In genomic region chr13:112211841-112212240, GRCm38 (mm10) we compare ENCODE assay signal across 22 mouse cellular contexts.
DNase-seq lines count a peak whose midpoint lies in the region; ATAC-seq and TF ChIP-seq lines count a peak whose summit lies in the region.
"Had no signal": no experiment of that assay in that cellular context is flagged by ENCODE, and none has a peak within 500 bp of the region (broad histone marks: within the 10 kb centered on the region; RNA-seq: fewer than 3 reads in every experiment).

No protein-coding gene starts in this region.

- H3K9me3 ChIP-seq in hindbrain, postnatal 0 days (ENCODE audit: low read length): no peaks in the 10 kb centered on the region
- no peaks in the 10 kb centered on the region for H3K9me3 ChIP-seq in hindbrain, embryonic 14.5 days (ENCODE audit: control insufficient read depth, low read length)
- no peaks in the 10 kb centered on the region for H3K9me3 ChIP-seq in midbrain, postnatal 0 days (ENCODE audit: low read length)
- no peaks in the 10 kb centered on the region for H3K9me3 ChIP-seq in midbrain, embryonic 13.5 days
- H3K9me3 ChIP-seq: embryonic facial prominence, embryonic 13.5 days; kidney, embryonic 15.5 days; neural tube, embryonic 12.5 days had no signal

- ATAC-seq in hindbrain, postnatal 0 days: peak; percentile 77
- no peak for ATAC-seq in hindbrain, embryonic 14.5 days (ENCODE audit: low FRiP score)
- ATAC-seq in midbrain, postnatal 0 days (ENCODE audit: low FRiP score): peak; percentile 47; the same call in 1 of the 2 replicates
- ATAC-seq in midbrain, embryonic 13.5 days: no peak
- ATAC-seq in megakaryocyte-erythroid progenitor cell, adult 5-6 weeks (replicated peaks; ENCODE audit: low FRiP score, low TSS enrichment, poor library complexity, severe bottlenecking): 0 out of 2 replicates have a peak, but pooled peaks have one; percentile 10
- ATAC-seq: forebrain, embryonic 14.5 days had no signal

- peak overlapping the region; percentile 66; the same call in 1 of the 2 replicates for H3K27ac ChIP-seq in hindbrain, postnatal 0 days
- no peak overlapping the region for H3K27ac ChIP-seq in hindbrain, embryonic 14.5 days
- H3K27ac ChIP-seq in midbrain, postnatal 0 days (ENCODE audit: low read depth, low read length): no peak overlapping the region
- no peak overlapping the region for H3K27ac ChIP-seq in midbrain, embryonic 13.5 days
- H3K27ac ChIP-seq: embryonic facial prominence, embryonic 13.5 days; kidney, embryonic 15.5 days; neural tube, embryonic 12.5 days had no signal

- DNase-seq in frontal cortex, postnatal 10 days (ENCODE audit: low spot score in 2 of 2): peak; percentile 29
- no peak for DNase-seq in frontal cortex, postnatal 36 days (ENCODE audit: low spot score in 2 of 2)
- peak; percentile 73 for DNase-seq in hindbrain, postnatal 0 days (ENCODE audit: low spot score)
- DNase-seq in hindbrain, embryonic 14.5 days (ENCODE audit: low spot score): no peak
- DNase-seq in midbrain, postnatal 0 days (ENCODE audit: low spot score): peak; percentile 77
- DNase-seq: adrenal gland, postnatal 10 days; cerebellum, adult 18-20 months; cerebellum, postnatal 36 days; embryo, embryonic 11 days; gastrocnemius, postnatal 10 days; kidney, adult 11 months; lung, postnatal 4 days; retina, postnatal 1 day; thymus, adult 18-20 months; thymus, postnatal 36 days had no signal

- no peak overlapping the region for H3K9ac ChIP-seq in hindbrain, postnatal 0 days (replicated peaks; ENCODE audit: low read length)
- H3K9ac ChIP-seq in hindbrain, embryonic 14.5 days: no peak overlapping the region
- no peak overlapping the region for H3K9ac ChIP-seq in midbrain, postnatal 0 days (replicated peaks; ENCODE audit: low read length, poor library complexity, severe bottlenecking)
- H3K9ac ChIP-seq in midbrain, embryonic 13.5 days (replicated peaks): no peak overlapping the region
- H3K9ac ChIP-seq: embryonic facial prominence, embryonic 13.5 days; kidney, embryonic 15.5 days; neural tube, embryonic 12.5 days had no signal

- no peak overlapping the region for H3K4me2 ChIP-seq in hindbrain, postnatal 0 days (ENCODE audit: low read depth, low read length)
- no peak overlapping the region for H3K4me2 ChIP-seq in hindbrain, embryonic 14.5 days (replicated peaks)
- no peak overlapping the region for H3K4me2 ChIP-seq in midbrain, postnatal 0 days (ENCODE audit: low read depth, low read length, poor library complexity, severe bottlenecking)
- H3K4me2 ChIP-seq in midbrain, embryonic 13.5 days (replicated peaks): no peak overlapping the region
- H3K4me2 ChIP-seq: embryonic facial prominence, embryonic 13.5 days; kidney, embryonic 15.5 days; neural tube, embryonic 12.5 days had no signal

- TF ChIP-seq CTCF in hindbrain, postnatal 0 days (IDR thresholded peaks at IDR 0.05; ENCODE audit: low read depth): no peak
- TF ChIP-seq CTCF in midbrain, postnatal 0 days (IDR thresholded peaks at IDR 0.05): no peak

- H3K27me3 ChIP-seq in hindbrain, postnatal 0 days (ENCODE audit: insufficient read depth, low read length): no peaks in the 10 kb centered on the region
- no peaks in the 10 kb centered on the region for H3K27me3 ChIP-seq in hindbrain, embryonic 14.5 days (ENCODE audit: control insufficient read depth, insufficient read depth, low read length)
- no peaks in the 10 kb centered on the region for H3K27me3 ChIP-seq in midbrain, postnatal 0 days (ENCODE audit: insufficient read depth, low read length)
- no peaks in the 10 kb centered on the region for H3K27me3 ChIP-seq in midbrain, embryonic 13.5 days
- H3K27me3 ChIP-seq: embryonic facial prominence, embryonic 13.5 days; kidney, embryonic 15.5 days; neural tube, embryonic 12.5 days had no signal

- peaks cover 12% of the 10 kb centered on the region; the same call in 1 of the 2 replicates for H3K4me1 ChIP-seq in hindbrain, postnatal 0 days (ENCODE audit: insufficient read depth, low read length)
- H3K4me1 ChIP-seq in hindbrain, embryonic 14.5 days (replicated peaks; ENCODE audit: control insufficient read depth, insufficient read depth, low read length): no peaks in the 10 kb centered on the region
- H3K4me1 ChIP-seq in midbrain, postnatal 0 days (ENCODE audit: insufficient read depth, low read length): no peaks in the 10 kb centered on the region
- no peaks in the 10 kb centered on the region for H3K4me1 ChIP-seq in midbrain, embryonic 13.5 days (replicated peaks)
- H3K4me1 ChIP-seq: kidney, embryonic 15.5 days; neural tube, embryonic 12.5 days had no signal

- 57% methylated on average over 9 of the region's 9 CpGs for WGBS in hindbrain, postnatal 0 days
- 70% methylated on average over 9 of the region's 9 CpGs for WGBS in hindbrain, embryonic 14.5 days
- 59% methylated on average over 9 of the region's 9 CpGs for WGBS in midbrain, postnatal 0 days
- WGBS in midbrain, embryonic 13.5 days: 78% methylated on average over 9 of the region's 9 CpGs

- no peak overlapping the region for H3K4me3 ChIP-seq in hindbrain, postnatal 0 days (ENCODE audit: low read length)
- H3K4me3 ChIP-seq in hindbrain, embryonic 14.5 days (replicated peaks; ENCODE audit: low read length): no peak overlapping the region
- H3K4me3 ChIP-seq in midbrain, postnatal 0 days (ENCODE audit: low read depth, low read length): no peak overlapping the region
- H3K4me3 ChIP-seq in midbrain, embryonic 13.5 days (replicated peaks): no peak overlapping the region
- H3K4me3 ChIP-seq: embryonic facial prominence, embryonic 13.5 days; erythroblast, embryonic 14.5 days; kidney, embryonic 15.5 days; neural tube, embryonic 12.5 days had no signal

- H3K36me3 ChIP-seq in hindbrain, postnatal 0 days (ENCODE audit: insufficient read depth, low read length): no peaks in the 10 kb centered on the region
- H3K36me3 ChIP-seq in hindbrain, embryonic 14.5 days (replicated peaks; ENCODE audit: control insufficient read depth, insufficient read depth): no peaks in the 10 kb centered on the region
- no peaks in the 10 kb centered on the region for H3K36me3 ChIP-seq in midbrain, postnatal 0 days (ENCODE audit: insufficient read depth, low read length)
- no peaks in the 10 kb centered on the region for H3K36me3 ChIP-seq in midbrain, embryonic 13.5 days
- H3K36me3 ChIP-seq: embryonic facial prominence, embryonic 13.5 days; kidney, embryonic 15.5 days; neural tube, embryonic 12.5 days had no signal

Comparison
In these comparisons a context has a peak if more than half of its experiments do, and no peak if none do; other contexts are left out.
1. DNase-seq: peak in frontal cortex, postnatal 10 days (2 of 2), hindbrain, postnatal 0 days (single experiment) and midbrain, postnatal 0 days (single experiment); none in frontal cortex, postnatal 36 days (0 of 2) and hindbrain, embryonic 14.5 days (single experiment).
2. ATAC-seq: peak in hindbrain, postnatal 0 days (single experiment), midbrain, postnatal 0 days (single experiment) and megakaryocyte-erythroid progenitor cell, adult 5-6 weeks (single experiment); none in hindbrain, embryonic 14.5 days (single experiment) and midbrain, embryonic 13.5 days (single experiment).